Mouse (Mus musculus): ENCODE data around the gene Syn3. TPM values are rescaled to one million over a fixed set of nuclear protein-coding genes. Genes with fewer than 3 reads are reported as not detected.

Syn3 gene
- total RNA-seq, 1 experiment from 2014 or later: 0.37 TPM

DNA sequence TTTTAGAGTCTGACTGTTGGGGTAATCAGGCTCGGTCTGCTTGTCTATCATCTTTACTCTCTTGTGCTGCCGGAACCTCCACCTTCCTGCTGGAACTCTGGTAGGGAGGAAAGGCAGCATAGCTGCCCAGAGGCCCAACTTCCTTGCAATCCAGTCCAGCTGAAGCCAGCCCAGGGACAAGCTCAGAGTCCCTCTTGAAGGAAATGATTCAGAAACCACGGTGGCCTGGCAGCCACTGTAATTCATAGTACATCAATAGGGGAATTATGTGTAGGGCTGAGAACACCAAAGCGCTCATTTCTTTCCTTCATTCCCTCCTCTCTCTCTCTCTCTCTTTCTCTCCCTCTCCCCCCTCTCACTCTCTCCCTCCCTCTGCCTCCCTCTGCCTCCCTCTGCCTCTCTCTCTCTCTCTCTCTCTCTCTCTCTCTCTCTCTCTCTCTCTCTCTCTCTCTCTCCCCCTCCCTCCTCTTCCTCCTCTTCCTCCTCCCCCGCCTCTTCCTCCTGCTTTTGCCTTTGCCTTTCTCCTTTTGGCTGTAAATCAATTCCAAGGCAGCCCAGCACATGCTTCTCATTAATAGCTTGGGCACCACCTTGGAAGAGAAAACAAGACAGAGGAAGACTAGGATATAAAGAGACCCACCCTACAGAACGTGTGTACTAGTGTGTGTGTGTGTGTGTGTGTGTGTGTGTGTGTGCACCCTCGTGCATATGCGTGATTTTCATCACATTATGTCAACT lies 315.4 kb downstream of the Syn3 start:
- no peak for ATAC-seq (replicated peaks; ENCODE audit: low read depth, poor library complexity, severe bottlenecking)

DNA sequence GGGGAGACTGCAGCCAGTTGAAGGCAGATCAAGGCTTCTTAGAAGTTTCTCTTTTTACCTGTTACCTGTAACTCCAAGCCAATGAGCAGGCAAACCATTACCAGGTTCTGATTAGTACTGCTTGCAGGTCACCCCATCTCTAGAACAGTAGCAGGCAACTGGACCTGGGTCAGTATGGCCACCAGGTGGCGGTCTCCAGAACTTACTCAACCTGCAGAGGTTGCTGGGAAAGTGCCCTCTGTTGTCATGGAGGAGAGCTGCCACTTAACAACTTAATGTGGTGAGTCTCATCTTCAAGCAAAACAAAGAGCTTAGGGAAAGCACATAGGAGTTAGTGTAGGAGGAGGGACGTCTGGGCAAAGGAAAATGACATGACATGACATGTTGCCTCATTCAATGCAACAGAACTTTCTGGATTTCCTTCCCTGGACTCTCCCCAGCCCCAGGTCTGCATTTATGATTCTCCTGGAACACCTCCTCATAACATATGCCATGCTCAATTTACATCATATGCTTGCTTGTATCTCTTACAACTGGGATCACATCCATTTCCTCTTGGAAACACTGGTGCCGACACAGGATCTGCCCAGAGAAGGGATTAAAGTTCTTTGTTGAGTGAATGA lies 316.4 kb downstream of the Syn3 start:
- ATAC-seq (replicated peaks; ENCODE audit: low read depth, poor library complexity, severe bottlenecking): peak; percentile 97

DNA sequence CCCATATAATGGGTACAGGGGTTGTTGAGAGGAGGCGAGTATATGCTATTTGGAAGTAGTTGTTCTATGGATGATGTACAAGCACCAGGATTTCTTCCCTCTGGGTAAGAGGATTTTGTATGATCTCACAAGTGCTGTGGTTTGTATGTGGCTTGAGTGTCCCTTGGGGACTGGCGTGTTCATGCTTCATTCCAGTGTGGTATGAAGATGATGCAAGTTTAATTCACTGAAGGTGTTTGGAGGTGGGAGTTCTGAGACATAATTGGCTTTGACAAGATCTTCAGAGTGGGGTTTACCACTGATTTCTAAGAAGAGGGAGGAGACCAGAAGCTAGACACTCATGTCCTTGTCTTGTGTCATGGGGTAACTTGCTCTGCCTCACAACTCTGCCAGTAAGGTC lies 322.3 kb downstream of the Syn3 start:
- no peak for ATAC-seq (replicated peaks; ENCODE audit: low read depth, poor library complexity, severe bottlenecking)

DNA sequence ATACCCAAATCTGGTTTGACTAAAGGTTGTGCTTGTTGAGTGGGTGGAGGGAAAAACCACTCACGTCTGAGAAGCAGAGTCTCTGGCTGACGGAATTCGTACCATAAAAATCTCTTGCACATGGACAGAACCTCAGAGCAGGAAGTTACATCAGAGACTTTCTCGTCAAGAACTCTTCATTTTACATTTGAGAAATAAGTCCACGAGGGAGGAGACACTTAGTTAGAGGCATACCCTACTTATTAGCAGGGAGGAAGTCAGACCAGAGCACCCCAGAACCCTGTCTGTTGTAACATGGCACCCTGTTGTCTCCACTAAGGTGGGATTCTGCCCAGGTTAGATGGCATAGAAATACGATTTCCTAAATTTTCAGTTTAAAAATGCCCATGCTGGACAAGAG lies 324.7 kb downstream of the Syn3 start:
- peak; percentile 36; the same call in 1 of the 2 replicates for ATAC-seq (replicated peaks; ENCODE audit: low read depth, poor library complexity, severe bottlenecking)

DNA sequence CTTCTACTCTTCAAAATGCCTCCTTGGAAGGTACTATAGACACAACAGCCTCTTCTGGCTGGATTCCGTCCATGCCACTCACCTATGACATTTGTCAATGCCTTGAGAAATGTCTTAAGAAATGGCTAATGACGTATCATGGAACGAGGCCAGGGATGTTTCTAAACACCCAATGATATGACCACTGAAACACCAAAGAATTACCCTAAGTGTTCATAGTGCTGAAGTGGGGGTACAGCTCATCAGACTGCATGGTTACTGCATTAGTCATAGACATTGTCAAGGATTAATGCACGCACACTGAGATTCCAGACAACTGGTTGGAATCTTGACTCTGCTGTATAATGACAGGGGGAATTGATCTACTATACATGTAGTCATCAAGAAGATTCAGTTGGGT lies 325.4 kb downstream of the Syn3 start:
- ATAC-seq (replicated peaks; ENCODE audit: low read depth, poor library complexity, severe bottlenecking): no peak

DNA sequence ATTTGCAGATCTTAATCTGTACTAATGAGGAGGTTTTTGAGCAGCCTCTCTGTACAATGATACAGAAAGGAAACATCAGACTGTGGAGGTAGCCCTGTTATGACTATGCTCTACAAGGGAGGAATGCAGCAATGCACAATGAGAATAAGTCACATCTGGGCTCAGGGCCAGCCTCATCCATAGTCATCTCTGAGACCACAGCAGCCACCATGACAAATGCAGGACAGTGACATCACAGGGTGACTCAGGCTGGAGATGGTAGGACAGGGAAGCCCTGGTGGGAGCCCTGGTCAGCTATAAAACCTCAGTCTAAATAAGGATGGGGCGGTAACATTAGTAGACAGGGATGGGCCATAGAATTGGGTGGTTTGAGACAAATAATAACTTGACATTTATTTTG lies 327.4 kb downstream of the Syn3 start:
- no peak for ATAC-seq (replicated peaks; ENCODE audit: low read depth, poor library complexity, severe bottlenecking)

DNA sequence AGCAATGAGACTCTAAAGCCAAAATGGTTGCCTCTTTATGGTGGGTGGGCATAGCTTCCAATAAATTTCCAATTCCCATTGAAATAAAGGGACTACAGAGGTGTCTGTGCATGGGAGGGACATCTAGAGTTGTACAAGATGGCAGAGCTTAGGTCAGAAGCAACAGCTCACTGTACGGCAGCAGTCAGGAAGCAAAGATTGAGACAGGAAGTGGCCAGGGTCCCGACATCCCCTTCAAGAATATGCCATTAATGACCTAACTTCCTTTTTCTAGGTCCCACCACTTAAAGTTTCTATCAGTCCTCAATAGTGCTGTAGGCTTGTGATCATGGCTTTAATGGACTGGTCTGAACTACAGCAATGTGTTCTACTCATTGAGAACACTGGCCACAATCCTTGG lies 330.6 kb downstream of the Syn3 start:
- peak; percentile 46; the same call in 1 of the 2 replicates for ATAC-seq (replicated peaks; ENCODE audit: low read depth, poor library complexity, severe bottlenecking)

DNA sequence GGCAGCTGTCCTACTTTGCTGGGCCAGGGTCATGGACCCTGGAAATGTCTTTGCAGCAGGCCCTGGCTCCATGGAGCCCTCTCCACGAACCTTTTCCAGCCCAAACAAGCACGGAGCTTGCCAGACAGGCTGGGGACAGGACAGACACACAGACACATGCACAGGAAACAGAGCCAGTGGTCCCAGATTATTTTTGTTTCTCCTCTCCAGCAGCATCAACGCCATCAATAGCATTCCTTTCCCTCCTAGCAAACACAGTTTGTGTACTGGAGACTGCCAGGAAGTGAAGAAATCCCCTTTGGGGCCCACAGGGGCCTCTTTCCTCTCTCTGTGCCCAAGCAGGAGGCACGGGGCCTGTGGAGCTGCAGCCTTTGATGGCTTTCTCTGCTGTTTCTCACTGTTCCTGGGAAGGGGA lies 331.8 kb downstream of the Syn3 start:
- 0 out of 2 replicates have a peak, but pooled peaks have one; percentile 36 for ATAC-seq (replicated peaks; ENCODE audit: low read depth, poor library complexity, severe bottlenecking)

DNA sequence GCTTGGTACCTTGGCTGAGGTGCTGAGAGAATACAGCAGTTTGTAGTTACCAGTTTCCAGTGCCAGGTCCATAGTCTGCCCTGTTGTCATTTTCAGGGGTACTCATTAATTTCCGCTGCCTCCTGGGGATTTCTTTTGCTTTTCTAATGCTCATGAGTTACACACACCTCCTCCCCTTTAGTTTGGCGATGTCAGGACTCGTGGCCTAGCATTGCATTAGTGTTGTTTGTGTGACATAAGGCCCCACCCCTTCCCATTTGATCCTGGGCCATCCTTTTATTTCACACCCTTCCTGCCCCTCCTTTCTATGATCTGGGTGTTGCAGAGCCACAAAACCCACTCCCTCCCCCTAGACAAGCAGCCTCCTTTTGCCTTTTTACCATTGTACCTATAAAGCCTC lies 334.6 kb downstream of the Syn3 start:
- no peak for ATAC-seq (replicated peaks; ENCODE audit: low read depth, poor library complexity, severe bottlenecking)

DNA sequence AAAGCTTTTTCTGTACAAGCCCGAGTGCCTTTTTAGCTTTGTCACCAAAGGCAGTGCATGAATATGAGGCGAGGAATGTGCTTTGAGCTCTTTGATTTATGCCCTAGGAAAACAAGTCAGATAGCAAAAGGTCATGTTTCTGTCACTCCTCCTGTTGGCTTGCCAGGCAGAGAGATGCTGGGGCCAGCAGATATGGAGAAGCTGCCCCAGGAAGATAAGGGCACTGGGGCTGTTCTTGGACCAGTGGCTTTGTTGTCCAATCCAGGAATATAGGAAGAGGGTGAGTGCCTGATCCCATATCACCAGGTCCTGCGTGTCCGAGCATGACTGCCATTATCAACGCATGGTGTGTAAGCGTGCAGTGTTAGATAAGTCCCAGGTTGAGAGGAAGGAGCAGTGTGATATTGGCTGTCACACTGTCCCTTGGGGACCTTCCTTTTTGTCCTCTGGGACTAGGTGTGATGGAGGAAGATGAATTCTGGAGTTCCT lies 336.9 kb downstream of the Syn3 start:
- ATAC-seq (replicated peaks; ENCODE audit: low read depth, poor library complexity, severe bottlenecking): peak; percentile 53

DNA sequence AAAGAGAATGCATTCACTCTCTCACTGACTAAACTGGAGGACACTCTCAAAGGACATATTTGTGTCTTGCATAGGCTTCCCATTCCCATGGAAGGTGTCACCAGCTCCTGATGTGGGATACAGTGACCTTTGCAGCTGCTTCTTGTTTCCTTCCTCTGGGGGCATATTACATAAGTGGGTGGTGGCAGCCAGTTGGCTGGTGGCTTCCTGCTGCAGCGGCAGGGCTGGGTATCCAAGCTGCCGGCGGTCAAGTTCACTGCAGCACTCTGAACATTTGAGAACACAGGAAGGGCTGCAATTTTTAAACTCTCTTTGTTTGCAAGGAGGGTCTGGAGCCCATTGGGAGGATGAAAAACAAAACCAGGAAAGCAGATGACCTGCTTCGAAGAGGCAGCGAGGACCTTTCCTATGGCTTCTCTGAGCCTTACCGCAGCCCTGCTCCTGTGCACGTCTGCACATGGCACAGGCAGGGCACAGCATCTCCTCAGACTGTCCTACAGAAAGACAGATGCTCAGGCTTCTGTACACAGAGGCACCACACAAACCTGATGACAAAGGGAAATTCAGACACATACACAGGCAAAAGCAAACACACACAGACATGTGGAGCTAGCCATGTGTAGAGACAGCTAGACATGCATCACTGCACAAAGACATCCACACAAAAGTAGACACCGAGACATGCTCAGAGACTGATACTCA lies 340.3 kb downstream of the Syn3 start:
- ATAC-seq (replicated peaks; ENCODE audit: low read depth, poor library complexity, severe bottlenecking): peak; percentile 72

DNA sequence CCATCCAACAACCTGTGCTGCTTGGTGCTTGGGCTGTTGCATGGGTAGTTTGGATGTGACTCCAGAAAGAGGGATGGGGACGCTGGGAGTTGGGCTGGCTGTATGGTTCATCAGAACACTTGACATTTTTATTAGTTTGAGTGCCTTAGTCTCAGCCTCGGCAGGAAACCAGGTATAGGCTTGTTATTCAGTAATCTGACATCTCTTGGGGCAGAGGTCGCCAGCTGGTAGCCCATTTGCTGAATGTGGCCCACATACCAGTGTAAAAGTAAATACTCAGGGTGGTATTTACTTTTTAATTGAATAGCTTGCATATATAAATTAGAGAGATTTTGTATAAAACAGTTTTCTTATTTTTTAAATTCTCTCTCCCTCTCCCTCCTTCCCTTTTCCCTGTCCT lies 343.4 kb downstream of the Syn3 start:
- no peak for ATAC-seq (replicated peaks; ENCODE audit: low read depth, poor library complexity, severe bottlenecking)

DNA sequence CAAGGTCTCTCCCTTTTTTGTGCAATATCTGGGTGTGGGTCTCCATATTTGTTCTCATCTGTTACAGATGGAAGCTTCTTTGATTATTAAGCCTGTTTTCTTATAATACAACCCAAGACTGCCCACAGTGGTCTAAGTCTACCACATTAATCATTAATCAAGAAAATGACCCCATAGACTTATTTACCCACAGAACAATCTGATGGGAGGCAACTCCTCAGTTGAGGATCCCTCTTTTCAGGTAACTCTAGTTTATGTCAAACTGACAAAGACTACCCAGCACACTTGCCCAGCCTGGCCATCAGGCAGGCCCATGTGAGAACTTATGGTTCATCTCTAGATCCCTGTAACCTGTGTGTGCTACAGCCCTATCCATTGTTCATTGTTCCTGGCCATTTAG lies 345.5 kb downstream of the Syn3 start:
- no peak for ATAC-seq (replicated peaks; ENCODE audit: low read depth, poor library complexity, severe bottlenecking)

DNA sequence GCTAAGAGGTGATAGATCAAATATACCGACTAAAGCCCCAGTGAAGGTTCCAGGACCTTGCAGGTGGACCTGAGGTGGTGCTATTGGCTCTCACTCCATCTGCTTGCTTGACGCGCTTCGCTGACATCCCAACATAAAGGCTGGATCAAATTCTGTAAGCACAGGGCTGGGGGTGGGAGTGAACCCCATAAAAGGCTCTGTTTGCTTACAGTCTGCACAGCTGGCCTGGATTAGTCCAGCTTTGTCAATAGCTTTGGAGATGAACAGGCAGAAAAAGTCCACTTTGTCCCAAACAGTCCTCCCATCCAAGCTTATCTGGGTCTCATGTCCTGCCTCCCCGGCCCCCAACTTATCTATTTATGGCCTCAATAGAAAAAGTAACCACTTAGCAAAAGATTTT lies 347.3 kb downstream of the Syn3 start:
- no peak for ATAC-seq (replicated peaks; ENCODE audit: low read depth, poor library complexity, severe bottlenecking)

DNA sequence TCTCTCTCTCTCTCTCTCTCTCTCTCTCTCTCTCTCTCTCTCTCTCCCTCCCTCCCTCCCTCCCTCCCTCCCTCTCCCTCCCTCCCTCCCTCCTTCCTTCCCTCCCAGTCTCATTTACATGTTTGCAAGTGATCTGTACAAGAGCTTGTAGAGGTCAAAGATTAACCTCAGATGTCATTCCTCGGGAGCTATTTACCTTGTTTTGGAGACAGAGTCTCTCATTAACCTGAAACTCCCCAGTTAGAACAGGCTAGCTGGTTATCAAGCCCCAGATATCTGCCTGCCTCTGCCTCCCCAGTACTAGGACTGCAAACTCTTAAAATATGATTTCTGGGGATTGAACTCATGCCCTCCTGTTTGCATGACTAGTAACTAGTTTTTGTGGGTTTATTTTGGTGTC lies 348.6 kb downstream of the Syn3 start:
- no peak for ATAC-seq (replicated peaks; ENCODE audit: low read depth, poor library complexity, severe bottlenecking)

DNA sequence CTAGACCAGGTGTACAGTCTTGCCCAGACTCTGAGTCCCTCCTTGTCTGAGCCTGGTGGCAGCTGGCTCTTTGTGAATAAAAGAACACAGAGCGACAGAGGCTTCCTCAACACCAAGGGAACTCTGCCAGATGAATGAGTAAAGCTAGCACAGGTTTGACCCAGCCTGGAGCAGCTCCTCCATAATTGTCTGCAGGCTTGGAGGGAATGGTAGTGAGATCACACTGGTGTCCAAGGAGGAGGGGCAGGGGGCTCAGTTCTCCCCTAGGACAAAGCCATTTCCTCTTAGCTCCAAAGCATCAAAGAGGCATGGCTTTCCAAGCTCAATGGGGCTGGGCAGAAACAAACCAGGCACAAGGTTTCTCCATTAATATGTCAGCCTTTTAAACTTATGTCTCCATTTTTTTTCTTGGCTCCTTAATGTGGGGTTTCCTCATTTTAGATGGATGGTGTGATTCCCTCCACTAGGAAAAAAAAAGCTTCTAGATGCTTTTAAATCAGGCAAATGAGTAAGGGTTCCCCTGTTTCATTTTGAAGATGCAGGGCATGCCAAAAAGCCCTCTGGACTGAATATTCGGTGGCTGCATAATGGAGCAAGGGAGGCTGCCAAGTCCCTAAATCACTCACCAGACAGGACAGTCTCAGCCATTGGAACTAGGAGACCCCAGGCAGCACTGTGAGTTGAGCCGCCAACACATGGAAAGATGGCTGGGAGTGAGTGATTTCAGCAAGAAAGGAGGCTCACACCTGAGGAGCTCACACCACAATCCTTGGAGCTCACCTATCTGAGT lies 349.5 kb downstream of the Syn3 start:
- no peak for ATAC-seq (replicated peaks; ENCODE audit: low read depth, poor library complexity, severe bottlenecking)

DNA sequence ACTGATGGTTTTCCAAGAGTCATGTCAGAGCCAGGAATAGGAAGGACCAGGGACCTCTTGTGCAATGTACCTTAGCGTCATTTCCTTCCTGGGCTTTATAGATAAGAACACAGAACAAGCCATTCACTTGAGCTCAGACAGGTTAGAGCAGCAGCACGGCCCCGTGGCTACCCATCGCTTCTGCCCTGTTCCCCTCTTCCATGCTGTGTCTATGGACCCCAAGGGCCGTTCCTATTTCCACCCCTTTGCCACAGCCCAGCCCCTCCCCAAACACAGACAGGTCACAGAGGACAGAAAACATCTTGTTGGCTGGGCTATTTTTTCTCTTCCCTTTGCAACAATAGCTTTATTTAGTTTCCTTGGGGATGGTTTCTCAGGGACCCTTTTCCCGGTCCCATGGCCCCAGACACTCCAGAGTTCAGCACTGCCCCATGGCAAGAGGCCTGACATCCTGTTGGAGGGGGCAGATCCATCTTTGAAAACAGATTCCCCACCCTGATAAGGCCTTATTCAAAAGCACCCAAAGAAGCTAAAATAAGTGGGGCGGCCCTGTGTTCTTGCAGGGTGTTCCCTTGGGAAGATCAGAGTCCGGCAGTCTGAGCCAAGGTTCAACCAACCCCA lies 359.5 kb downstream of the Syn3 start:
- peak; percentile 94 for ATAC-seq (replicated peaks; ENCODE audit: low read depth, poor library complexity, severe bottlenecking)

DNA sequence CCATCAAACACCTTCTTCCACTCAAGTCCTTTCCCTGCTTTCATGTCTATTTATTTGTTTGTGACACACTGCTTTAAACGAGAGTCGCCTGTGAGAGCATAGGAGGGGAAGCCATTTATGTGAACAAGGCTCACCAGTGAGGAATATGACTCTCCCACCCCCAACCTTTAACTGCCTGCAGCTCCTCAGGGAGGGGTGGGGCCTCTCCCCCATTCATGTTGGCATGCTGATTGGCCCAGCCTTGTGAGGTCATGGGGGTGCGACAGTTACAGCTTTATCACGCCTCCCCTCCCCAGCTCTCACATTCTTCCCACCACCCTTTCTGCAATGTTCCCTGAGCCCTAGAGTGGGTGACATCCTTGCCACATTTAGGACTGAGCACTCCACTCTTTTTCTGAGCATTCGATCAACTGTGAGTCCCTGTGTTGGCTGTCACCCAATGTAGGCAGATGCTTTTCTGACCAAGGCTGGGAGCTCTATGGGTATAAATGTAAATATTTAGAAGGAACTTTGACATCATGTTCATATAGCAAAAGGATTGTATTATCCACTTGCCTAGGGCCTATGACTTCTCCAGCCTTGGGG lies 361.0 kb downstream of the Syn3 start:
- no peak for ATAC-seq (replicated peaks; ENCODE audit: low read depth, poor library complexity, severe bottlenecking)

DNA sequence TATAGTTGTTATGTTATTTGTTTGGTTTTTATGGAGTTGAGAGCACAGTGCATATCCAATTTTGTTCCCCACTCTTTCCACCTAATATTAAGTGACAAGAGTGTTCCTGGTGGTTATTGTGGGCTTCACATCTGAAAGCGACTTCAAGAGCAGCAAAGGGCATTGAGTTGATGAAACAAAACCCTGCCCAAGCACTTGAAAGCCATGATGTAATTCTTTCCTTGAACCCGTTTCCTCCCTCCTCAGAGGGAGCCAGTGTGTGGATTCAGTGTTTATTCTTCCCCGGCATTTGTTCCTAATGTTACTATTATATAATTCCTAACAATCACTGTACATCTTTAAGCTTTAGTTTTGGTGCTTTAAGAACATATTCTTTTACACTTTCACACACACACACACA lies 361.6 kb downstream of the Syn3 start:
- ATAC-seq (replicated peaks; ENCODE audit: low read depth, poor library complexity, severe bottlenecking): no peak

DNA sequence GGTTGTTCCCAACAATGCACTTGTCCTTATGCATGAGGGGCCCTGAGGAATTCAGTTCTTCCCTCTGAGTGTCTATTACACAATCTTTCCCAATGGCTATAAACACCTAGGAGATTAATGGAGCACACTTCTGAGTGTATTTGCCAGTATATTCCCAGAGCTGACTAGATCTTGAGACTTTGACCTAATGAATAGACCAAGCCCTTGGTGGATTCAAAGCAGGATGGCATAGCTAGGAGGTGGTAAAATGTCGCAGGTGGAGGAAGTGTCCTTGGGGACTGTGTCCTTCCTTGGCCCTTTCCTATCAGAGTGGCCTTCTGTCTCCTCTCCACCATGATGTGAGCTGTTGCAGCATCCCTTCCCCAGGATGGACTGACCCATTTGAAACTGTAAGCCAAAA lies 362.4 kb downstream of the Syn3 start:
- no peak for ATAC-seq (replicated peaks; ENCODE audit: low read depth, poor library complexity, severe bottlenecking)
